Mouse (Mus musculus): ENCODE measurements around the gene Recql5. TPM values are rescaled to one million over a fixed set of nuclear protein-coding genes. Genes with fewer than 3 reads are reported as not detected.
"Not testable (repeated sequence)": the region's sequence is repeated elsewhere in the genome, so short reads cannot be mapped to it uniquely, and the experiment has no call there.

The Recql5 gene
- polyA plus RNA-seq, 1 experiment: 15.8 TPM

- TF ChIP-seq CTCF (IDR thresholded peaks at IDR 0.05; ENCODE audit: borderline replicate concordance, insufficient read depth, low read length) (no peak), POLR2A (IDR thresholded peaks at IDR 0.05; ENCODE audit: low read depth, low read length) (no peak)
- no peak overlapping the region for H3K27ac ChIP-seq (ENCODE audit: insufficient read depth, low read length)
- H3K4me3 ChIP-seq (ENCODE audit: insufficient read depth, low read length): no peak overlapping the region
These were observed 55.2 kb downstream of the Recql5 start for GRCm38 (mm10) chr11:115878071-115878470.

GRCm38 (mm10) chr11:115877174-115877755 is 56.0 kb downstream of the Recql5 start:
- Histone ChIP-seq H3K4me3 (ENCODE audit: insufficient read depth, low read length) (no peak overlapping the region), H3K4me1 (ENCODE audit: control insufficient read depth, insufficient read depth, low read length) (no peaks in the 10 kb centered on the region), H3K27ac (ENCODE audit: insufficient read depth, low read length) (no peak overlapping the region)
- TF ChIP-seq CTCF (IDR thresholded peaks at IDR 0.05; ENCODE audit: borderline replicate concordance, insufficient read depth, low read length): no peak
- no peak for TF ChIP-seq POLR2A (IDR thresholded peaks at IDR 0.05; ENCODE audit: low read depth, low read length)

More at GRCm38 (mm10) chr11:115878071-115878470, 55.2 kb downstream of the Recql5 start:
- no peaks in the 10 kb centered on the region for H3K4me1 ChIP-seq (ENCODE audit: control insufficient read depth, insufficient read depth, low read length)

- Histone ChIP-seq H3K4me1 (ENCODE audit: control insufficient read depth, insufficient read depth, low read length) (no peaks in the 10 kb centered on the region), H3K4me3 (ENCODE audit: insufficient read depth, low read length) (no peak overlapping the region), H3K27ac (ENCODE audit: insufficient read depth, low read length) (no peak overlapping the region)
- TF ChIP-seq POLR2A (IDR thresholded peaks at IDR 0.05; ENCODE audit: low read depth, low read length) (no peak), CTCF (IDR thresholded peaks at IDR 0.05; ENCODE audit: borderline replicate concordance, insufficient read depth, low read length) (no peak)
These were observed 56.8 kb downstream of the Recql5 start for GRCm38 (mm10) chr11:115876438-115876837.

DNA sequence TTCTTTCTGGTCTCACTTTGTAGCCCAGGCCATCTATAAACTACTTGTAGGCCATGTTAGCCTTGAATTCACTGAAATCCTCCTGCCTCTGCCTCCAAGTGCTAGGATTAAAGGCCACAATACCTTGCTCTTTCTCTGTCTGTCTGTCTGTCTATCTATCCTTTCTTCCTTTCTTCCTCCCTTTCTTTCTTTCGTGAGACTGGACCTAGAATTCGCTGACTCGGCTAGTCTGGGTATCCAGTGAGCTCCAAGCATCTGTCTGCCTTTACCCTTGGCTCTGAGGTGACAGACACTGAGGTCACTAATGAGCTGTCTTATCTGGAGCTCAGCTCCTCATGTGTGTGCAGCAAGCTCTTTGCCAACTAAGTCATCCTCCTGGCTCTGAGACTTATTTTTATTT is 57.3 kb downstream of the Recql5 start:
- TF ChIP-seq CTCF (IDR thresholded peaks at IDR 0.05; ENCODE audit: borderline replicate concordance, insufficient read depth, low read length) (no peak), POLR2A (IDR thresholded peaks at IDR 0.05; ENCODE audit: low read depth, low read length) (no peak)
- Histone ChIP-seq H3K4me3 (ENCODE audit: insufficient read depth, low read length) (no peak overlapping the region), H3K4me1 (ENCODE audit: control insufficient read depth, insufficient read depth, low read length) (no peaks in the 10 kb centered on the region), H3K27ac (ENCODE audit: insufficient read depth, low read length) (no peak overlapping the region)

DNA sequence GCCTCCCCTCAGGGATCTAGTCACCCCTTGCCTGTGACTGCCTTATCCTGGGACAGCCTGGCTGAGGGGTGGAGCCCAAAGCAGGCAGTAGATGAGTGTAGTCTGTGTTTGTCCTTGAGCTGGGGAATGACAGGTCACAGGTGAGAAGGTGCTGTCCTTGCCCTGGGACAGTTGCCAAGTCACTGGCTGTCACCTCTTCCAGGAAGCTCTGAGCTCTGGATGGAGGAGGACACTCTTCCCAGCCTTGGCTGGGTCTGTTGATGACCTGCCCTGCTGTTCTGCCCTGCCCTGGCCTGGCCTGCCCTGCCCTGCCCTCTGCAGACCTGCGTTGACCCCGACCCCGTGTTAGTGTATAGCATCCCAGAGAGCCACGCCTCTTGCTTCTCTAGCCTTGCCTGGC is 60.8 kb downstream of the Recql5 start:
- no peaks in the 10 kb centered on the region for H3K4me1 ChIP-seq (ENCODE audit: control insufficient read depth, insufficient read depth, low read length)

DNA sequence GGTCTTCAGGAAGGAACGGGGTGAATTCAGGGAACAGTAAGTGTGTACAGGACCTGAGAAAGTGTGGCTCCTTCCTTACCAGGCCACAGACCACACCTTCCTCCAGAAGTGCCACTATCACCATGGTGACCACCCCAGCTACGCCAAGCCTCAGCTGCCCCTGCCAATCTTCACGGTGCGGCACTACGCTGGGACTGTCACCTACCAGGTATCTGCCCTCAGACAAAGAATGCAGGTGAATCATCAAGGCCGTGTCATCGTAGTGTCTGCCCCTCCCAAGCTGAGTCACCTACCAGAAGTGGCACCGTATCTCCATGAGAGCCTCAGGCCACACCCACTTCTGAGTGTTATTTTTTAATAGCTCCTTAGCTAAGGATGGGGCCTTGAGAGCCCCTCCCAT is 63.9 kb downstream of the Recql5 start:
- H3K27ac ChIP-seq (ENCODE audit: insufficient read depth, low read length): no peak overlapping the region
- H3K4me1 ChIP-seq (ENCODE audit: control insufficient read depth, insufficient read depth, low read length): no peaks in the 10 kb centered on the region
- no peak overlapping the region for H3K4me3 ChIP-seq (ENCODE audit: insufficient read depth, low read length)
- TF ChIP-seq CTCF (IDR thresholded peaks at IDR 0.05; ENCODE audit: borderline replicate concordance, insufficient read depth, low read length) (no peak), POLR2A (IDR thresholded peaks at IDR 0.05; ENCODE audit: low read depth, low read length) (no peak)

More for the DNA sequence above, 60.8 kb downstream of the Recql5 start:
- H3K4me3 ChIP-seq (ENCODE audit: insufficient read depth, low read length): no peak overlapping the region
- H3K27ac ChIP-seq (ENCODE audit: insufficient read depth, low read length): no peak overlapping the region
- TF ChIP-seq POLR2A (IDR thresholded peaks at IDR 0.05; ENCODE audit: low read depth, low read length): no peak
- no peak for TF ChIP-seq CTCF (IDR thresholded peaks at IDR 0.05; ENCODE audit: borderline replicate concordance, insufficient read depth, low read length)

DNA sequence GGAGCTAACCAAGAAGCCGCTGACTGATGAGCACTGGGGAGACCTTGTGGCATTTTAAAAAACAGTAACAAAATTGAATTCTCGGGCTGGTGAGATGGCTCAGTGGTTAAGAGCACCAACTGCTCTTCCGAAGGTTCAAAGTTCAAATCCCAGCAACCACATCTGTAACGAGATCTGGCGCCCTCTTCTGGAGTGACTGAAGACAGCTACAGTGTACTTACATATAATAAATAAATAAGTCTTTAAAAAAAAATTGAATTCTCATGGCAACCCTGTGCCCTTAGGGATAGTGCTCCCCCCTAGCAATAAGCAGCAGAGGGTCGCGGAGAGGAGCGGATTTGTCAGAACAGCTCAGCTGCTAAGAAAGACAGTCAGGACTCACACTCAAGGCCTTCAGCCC is 69.4 kb downstream of the Recql5 start:
- no peak for TF ChIP-seq CTCF (IDR thresholded peaks at IDR 0.05; ENCODE audit: borderline replicate concordance, insufficient read depth, low read length)
- TF ChIP-seq POLR2A (IDR thresholded peaks at IDR 0.05; ENCODE audit: low read depth, low read length): no peak
- no peak overlapping the region for H3K4me3 ChIP-seq (ENCODE audit: insufficient read depth, low read length)
- no peaks in the 10 kb centered on the region for H3K4me1 ChIP-seq (ENCODE audit: control insufficient read depth, insufficient read depth, low read length)

GRCm38 (mm10) chr11:115859143-115859945 is 73.9 kb downstream of the Recql5 start:
- Histone ChIP-seq H3K4me3 (ENCODE audit: insufficient read depth, low read length) (no peak overlapping the region), H3K27ac (ENCODE audit: insufficient read depth, low read length) (no peak overlapping the region)
- TF ChIP-seq POLR2A (IDR thresholded peaks at IDR 0.05; ENCODE audit: low read depth, low read length) (no peak), CTCF (IDR thresholded peaks at IDR 0.05; ENCODE audit: borderline replicate concordance, insufficient read depth, low read length) (peak; percentile 64)

More for the DNA sequence above, 69.4 kb downstream of the Recql5 start:
- no peak overlapping the region for H3K27ac ChIP-seq (ENCODE audit: insufficient read depth, low read length)

DNA sequence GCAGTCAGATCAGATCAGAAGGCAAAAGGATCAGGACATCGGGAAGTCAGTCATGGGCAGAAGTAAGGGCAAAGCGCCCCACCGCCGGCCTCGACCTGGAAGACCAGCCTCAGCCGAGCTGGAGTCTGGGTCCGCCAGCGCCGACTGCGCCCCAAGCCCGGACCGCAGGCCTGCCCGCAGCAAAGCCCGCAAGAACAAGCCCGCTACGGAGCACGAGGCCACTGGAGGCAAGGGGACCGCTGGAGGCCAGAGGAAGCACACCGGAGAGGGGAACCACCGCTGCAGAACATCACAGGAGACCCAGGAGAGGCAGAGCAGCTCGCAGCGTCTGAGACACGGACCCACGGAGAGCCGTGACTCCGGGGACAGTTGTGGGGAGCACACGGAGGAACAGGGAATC is 74.9 kb downstream of the Recql5 start, which contains the start of gene Myo15b:
TSS of gene Myo15b (plus strand) at position 53 of the 400 bp plus-strand sequence.
- H3K27ac ChIP-seq (ENCODE audit: insufficient read depth, low read length): no peak within 1 kb of the TSS
- no peaks in the 10 kb centered on the region for H3K4me1 ChIP-seq (ENCODE audit: control insufficient read depth, insufficient read depth, low read length)
- TF ChIP-seq POLR2A (IDR thresholded peaks at IDR 0.05; ENCODE audit: low read depth, low read length) (no peak), CTCF (IDR thresholded peaks at IDR 0.05; ENCODE audit: borderline replicate concordance, insufficient read depth, low read length) (no peak)
- no peak within 1 kb of the TSS for H3K4me3 ChIP-seq (ENCODE audit: insufficient read depth, low read length)

More at GRCm38 (mm10) chr11:115859143-115859945, 73.9 kb downstream of the Recql5 start:
- no peaks in the 10 kb centered on the region for H3K4me1 ChIP-seq (ENCODE audit: control insufficient read depth, insufficient read depth, low read length)

DNA sequence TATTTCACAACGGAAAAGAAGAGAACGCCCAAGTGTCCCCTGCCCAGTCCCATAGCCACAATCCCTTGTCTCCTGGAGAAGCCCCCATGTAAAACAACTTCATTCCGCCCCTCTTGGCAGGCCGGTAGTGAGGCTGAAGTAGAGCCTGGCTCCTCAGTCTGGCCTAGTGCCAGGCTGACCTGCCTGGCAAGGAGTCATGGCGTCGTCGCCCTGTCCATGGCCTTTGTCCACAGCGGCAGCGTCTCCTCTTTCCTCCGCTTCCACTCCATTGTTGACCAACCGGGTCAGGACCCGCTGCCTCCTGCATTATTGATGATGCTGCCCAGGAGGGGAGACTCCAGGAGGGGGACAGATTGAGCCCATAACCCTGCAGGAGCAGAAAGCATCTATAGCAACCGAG is 75.3 kb downstream of the Recql5 start:
- no peak overlapping the region for H3K4me3 ChIP-seq (ENCODE audit: insufficient read depth, low read length)
- H3K4me1 ChIP-seq (ENCODE audit: control insufficient read depth, insufficient read depth, low read length): no peaks in the 10 kb centered on the region
- TF ChIP-seq POLR2A (IDR thresholded peaks at IDR 0.05; ENCODE audit: low read depth, low read length) (no peak), CTCF (IDR thresholded peaks at IDR 0.05; ENCODE audit: borderline replicate concordance, insufficient read depth, low read length) (no peak)
- H3K27ac ChIP-seq (ENCODE audit: insufficient read depth, low read length): no peak overlapping the region

DNA sequence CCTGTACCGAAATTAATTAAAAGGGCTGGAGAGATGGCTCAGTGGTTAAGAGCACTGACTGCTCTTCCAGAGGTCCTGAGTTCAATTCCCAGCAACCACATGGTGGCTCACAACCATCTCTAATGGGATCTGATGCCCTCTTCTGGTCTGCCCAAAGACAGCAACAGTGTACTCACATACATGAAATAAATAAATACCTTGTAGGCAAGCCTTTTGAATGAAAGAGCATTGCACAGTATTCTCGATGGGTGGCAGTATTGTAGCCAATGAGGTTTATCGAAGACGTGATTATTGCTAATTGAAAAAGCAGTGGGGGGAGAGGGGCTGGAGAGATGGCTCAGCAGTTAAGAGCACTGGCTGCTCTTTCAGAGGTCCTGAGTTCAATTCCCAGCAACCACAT is 76.1 kb downstream of the Recql5 start:
- H3K4me1 ChIP-seq (ENCODE audit: control insufficient read depth, insufficient read depth, low read length); H3K4me3 ChIP-seq (ENCODE audit: insufficient read depth, low read length); H3K27ac ChIP-seq (ENCODE audit: insufficient read depth, low read length): not testable (repeated sequence)

Data from embryonic fibroblast, embryonic 13.5 days (primary cell).